Mouse (Mus musculus): Measurements from ENCODE around the gene Zfp512b. TPM values are rescaled to one million over a fixed set of nuclear protein-coding genes. Genes with fewer than 3 reads are reported as not detected.

The Zfp512b gene
- total RNA-seq, 4 experiments from 2014 or later = 52.3 to 113 (median 89.3) TPM

DNA sequence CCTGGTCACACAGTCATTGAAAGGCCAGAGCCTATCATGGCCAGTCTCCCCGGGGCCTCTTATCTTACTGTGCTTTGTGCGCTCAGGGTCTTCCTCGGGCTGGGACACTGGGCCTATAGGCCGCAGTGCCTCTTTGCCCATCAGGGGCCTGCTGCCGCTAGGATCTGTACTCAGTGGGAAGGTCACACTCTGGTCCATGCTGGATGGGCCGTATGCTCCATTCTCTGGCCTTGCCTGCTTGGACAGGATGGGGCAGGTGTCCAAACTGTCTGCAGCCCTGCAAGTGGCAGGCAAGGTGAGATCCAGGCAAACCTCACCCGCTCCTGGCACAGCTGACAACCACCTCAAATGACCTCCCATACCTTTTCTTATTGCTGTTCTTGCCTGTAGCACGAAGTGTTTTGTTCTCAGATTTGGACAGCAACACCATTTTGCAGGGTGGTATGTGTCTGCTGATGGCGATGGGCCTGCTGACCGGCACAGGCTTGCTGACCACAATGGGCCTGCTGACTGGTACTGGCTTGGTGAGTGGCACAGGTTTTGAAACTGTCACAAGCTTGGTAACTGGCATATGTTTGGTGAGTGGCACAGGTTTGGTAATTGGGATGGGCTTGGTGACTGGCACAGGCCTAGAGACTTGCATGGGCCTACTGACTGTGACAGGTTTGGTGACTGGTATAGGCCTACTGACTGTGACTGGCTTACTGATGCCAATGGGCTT is 3.4 kb downstream of the Zfp512b start:
- no peak for DNase-seq

DNA sequence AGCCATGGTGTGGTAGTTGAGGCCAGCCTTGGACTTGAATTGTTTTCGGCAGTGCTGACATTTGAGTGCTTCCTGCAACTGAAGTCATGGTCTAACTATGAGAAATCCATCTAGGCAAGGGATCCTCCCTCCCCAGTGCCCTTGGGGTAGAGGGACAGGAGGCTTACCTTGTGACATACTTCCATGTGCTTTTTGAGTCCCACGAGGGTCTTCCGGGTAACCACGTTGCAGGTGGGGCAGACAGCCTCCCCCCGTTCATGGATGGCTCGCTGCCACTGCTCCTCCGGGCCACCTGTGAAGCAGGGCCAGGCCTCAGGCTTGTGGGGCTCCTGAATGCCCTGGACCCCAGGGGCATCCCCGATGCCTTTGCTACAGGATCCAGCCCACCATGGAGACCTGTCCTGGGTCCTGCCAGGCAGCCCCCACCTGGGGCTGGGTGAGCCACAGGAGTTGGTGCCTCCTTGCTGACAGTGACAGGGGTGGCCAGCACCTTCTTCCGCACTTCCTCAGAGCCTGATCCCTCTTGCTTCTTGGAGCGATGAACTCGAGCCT is 4.3 kb downstream of the Zfp512b start:
- DNase-seq = no peak

DNA sequence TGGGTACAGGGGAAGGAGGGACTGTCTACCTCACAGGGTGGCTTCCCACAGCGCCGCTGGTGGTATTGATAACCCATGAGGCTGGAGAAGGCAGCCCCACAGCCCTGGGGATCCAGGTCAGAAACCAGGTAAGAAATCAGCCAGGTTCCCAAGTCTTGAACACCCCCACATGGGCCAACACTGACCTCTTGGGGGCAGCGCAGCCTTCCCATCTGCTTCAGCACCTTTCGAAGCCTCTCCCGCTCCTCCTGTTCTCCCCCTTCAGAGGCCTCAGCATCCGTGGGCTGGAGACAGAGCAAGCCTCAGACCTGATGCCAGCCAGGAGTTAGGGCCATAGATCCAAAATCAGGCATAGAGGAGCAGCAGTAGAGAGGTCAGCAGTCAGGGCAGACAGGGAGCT is 4.8 kb downstream of the Zfp512b start:
- no peak for DNase-seq

DNA sequence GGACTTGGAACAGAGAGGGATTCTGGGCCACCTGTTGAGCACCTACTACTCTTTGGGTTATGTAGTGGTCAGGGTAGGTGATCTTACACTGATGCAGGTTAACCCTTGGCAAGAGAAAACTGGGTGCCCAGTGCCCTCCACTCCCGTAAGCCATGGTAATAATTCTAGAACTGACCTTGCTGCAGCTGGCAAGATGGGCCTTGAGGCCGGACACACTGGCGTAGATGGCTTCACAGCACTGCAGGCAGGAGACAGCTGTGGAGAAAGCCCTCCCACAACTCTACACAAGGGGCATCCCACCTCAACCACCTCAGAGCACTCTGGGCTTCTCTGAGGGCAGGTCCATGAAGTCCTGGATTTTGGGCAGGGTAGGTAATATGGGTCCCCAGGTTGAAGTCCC is 6.5 kb downstream of the Zfp512b start:
- no peak for DNase-seq

DNA sequence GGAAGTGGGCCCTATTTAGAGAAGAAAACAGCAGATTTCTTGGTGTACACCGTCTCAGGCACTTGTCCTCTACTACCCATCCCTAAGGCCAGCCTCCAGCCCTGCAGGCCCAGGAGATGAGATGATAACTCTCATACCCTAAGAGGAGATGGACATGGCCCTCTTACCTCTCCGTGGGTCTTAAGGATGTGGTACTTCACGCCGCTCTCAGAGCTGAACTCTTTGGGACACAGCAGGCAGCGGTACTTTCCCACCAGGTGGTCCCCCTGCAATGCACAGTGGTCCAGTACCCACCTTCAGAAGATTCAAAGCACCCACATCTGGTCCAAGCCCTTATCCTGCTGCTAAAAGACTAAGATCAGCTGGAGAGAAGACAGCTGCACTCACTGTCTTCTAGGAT is 7.1 kb downstream of the Zfp512b start:
- DNase-seq = no peak

- DNase-seq = no peak
Measured at GRCm38 (mm10) chr2:181584411-181584942, 8.1 kb downstream of the Zfp512b start, which contains the start of gene Uckl1. Gene Uckl1, minus strand, starts transcription at chr2:181584892.

DNA sequence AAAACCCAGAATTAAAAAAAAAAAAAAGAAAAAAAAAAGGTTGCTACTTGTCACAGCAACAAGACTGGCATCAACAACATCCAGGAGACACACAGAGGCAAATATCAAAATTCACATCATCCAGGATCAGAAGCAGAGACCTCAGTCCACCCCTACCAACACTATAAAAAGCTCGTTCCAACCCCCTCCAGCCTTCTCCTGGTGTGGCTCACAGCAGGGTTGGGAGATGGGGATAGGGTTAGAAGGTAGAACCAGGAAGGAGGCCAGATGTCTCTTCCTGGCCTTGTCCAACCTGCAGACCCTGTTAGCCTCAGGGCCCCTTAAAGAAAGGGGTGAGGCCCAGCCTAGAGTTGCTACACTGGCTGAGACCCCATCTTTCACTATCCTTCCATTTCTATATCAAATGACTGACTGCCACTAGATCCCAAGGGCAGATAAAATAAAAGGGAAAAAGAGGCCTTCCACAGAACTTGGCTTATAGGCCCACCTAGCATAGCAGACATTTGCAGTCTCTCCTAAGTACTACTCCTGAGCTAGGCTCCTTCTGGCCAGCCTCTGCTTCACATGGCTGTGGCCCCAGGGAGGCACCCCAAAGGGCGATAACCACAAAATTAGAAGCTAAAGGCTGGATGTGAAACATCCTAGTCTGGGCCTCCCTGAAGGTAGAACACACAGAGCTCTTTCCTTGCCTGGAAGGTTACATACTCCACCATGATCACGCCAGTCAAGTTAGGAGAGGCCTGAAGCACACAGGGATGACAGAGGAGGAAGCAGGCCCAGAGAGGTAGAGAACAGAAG is 8.9 kb downstream of the Zfp512b start:
- no peak for DNase-seq

DNA sequence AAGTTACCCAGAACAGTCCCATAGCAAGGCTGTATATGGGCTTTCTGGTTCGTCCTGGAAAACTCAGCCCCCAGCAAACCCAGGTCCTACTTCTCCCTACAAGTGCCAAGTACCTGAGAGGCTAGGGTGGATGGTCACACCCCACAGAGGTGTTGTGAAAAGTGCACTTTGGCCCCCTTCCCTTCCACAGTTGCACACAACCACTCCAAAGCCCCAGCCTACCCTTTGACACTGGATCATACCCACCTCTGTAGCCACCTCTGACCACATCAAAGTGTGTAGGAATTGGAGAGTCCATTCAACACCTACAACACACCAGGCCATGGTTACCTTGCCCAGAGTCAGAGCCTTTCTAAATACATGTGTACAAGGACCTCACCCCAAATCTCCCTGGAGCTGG is 9.7 kb downstream of the Zfp512b start:
- no peak for DNase-seq

- DNase-seq = no peak
Measured at GRCm38 (mm10) chr2:181582358-181582757, 10.2 kb downstream of the Zfp512b start.

GRCm38 (mm10) chr2:181581402-181582120 is 11.0 kb downstream of the Zfp512b start:
- peak; percentile 83 for DNase-seq

- DNase-seq = peak; percentile 84
Measured at GRCm38 (mm10) chr2:181581016-181581401, 11.6 kb downstream of the Zfp512b start.

DNA sequence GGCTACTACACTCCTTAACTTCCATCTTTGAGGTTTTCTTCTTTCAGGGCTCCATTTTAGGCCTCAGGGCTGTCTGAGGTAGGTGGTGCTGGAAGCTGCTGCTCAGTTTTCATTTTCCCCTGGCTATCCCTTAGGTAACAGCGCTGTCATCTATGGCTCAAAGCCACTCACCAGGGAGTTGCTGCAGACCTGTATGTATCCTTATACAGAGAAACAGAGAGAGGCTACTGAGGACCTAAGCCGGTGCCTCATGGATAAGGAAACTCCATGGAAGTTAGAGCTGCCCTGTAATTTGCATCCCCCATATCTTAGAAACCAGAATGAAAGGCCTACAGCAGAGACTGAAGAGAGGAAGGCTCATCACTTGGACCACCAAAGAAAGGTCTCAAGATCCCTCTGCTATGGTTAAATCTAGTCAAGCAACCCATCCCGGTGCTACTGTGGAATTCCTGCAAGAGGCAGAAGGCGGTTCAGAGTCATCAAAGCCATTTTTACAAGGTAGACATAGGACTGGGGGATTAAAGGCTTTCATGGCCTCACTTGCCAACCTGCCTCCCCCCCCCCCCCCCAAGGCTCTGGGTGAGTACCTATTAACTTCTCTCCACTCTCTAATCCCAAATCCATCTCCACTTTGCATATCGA is 12.4 kb downstream of the Zfp512b start:
- DNase-seq = no peak

- DNase-seq = no peak
Measured at GRCm38 (mm10) chr2:181579681-181580080, 12.9 kb downstream of the Zfp512b start.

DNA sequence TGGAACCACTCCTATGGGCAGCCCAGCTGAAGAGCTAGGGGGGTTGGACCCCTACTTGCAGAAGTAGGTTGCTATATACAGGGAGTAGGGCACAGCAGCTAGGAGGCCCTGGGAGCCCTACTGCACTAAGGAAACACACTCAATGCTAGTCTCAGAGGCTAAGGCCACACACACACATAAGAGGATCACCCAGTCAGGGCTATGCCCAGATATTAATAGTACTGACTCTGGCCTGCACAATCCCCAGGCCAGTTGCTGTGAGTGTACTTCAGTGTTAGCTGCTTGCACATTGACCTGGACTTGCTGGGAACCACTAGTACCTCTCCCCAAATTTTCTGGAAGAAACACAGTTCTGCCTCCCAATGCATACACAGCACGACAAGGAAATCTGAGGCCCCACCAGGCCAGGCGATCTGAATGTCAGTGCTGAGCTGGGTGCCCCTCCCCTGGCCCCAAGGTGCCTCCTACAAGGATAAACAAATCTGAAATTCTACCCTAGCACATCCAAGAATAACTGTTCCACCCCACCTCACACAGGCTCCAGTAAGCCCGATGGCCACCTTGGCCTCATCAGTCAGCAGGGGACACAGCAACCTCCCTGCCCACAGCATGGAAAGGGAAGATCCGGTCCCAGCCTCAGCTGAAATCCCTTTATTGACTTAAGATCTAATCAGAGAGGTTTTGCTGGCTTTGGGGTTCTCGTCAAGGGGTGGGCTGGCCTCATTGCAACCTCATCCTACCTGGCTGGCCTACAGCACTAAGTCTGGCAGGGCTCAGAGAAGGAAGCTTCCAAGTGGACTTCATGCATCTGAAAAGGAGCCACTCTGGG is 13.6 kb downstream of the Zfp512b start:
- DNase-seq = no peak

DNA sequence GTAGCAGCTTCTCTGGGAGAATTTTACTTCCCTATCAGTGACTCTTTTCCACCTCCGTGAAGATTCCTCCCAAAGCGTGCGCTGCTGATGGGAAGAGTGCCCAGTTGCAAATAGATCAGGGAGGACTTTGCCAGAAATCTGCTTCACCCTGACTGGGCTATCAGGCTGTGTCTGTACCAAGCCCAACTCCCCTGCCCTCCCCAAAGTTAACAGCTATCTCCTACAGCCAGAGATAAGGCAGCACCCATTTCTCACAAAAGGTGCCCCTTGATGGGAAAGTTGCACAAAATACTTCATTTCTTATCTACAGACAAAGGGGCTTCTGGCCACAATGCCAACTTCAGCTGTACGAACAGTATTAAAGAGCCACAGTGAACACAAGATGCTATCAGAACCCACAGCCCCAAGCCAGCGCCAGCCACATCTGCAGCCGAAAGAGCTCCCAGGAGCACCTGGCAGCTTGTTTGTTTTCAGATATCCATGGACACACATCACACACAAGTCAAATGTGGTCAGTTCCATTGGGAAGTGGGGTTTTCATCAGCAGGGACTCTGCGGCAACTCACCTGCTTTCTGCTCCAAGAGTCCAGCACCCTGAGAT is 14.5 kb downstream of the Zfp512b start:
- DNase-seq = no peak

- DNase-seq = no peak
Measured at GRCm38 (mm10) chr2:181577126-181577525, 15.5 kb downstream of the Zfp512b start.

- no peak for DNase-seq
Measured at GRCm38 (mm10) chr2:181576613-181577012, 16.0 kb downstream of the Zfp512b start.

GRCm38 (mm10) chr2:181574921-181575545 is 17.6 kb downstream of the Zfp512b start:
- DNase-seq = no peak

GRCm38 (mm10) chr2:181573961-181574360 is 18.6 kb downstream of the Zfp512b start:
- no peak for DNase-seq
